24 mouse cellular contexts compared by ENCODE assay signal in genomic region chr12:74894870-74895423, GRCm38 (mm10).
DNase-seq lines count a peak whose midpoint lies in the region; ATAC-seq lines count a peak whose summit lies in the region.
"Had no signal": no experiment of that assay in that cellular context is flagged by ENCODE, and none has a peak within 500 bp of the region (broad histone marks: within the 10 kb centered on the region; RNA-seq: fewer than 3 reads in every experiment).

No protein-coding gene starts in this region.

- no peak overlapping the region for H3K4me3 ChIP-seq in heart, embryonic 16.5 days (ENCODE audit: low read length)
- H3K4me3 ChIP-seq in megakaryocyte, embryonic 14.5 days (replicated peaks), result peak overlapping the region; percentile 66
- H3K4me3 ChIP-seq: embryonic facial prominence, embryonic 15.5 days; hindbrain, embryonic 15.5 days; kidney, embryonic 15.5 days; limb, embryonic 15.5 days; liver, embryonic 15.5 days; neural tube, embryonic 12.5 days had no signal

- H3K9me3 ChIP-seq in heart, embryonic 16.5 days (replicated peaks; ENCODE audit: control insufficient read depth, low read length), result no peaks in the 10 kb centered on the region
- peaks cover 5% of the 10 kb centered on the region; the same call in 1 of the 2 replicates for H3K9me3 ChIP-seq in megakaryocyte, embryonic 14.5 days
- H3K9me3 ChIP-seq: embryonic facial prominence, embryonic 15.5 days; hindbrain, embryonic 15.5 days; kidney, embryonic 15.5 days; limb, embryonic 15.5 days; liver, embryonic 15.5 days; neural tube, embryonic 12.5 days had no signal

- no peak for ATAC-seq in heart, embryonic 16.5 days (replicated peaks; ENCODE audit: extremely low read depth, insufficient read depth, low FRiP score)
- ATAC-seq: forebrain, embryonic 16.5 days; intestine, postnatal 0 days; Patski had no signal

- no peak overlapping the region for H3K27ac ChIP-seq in heart, embryonic 16.5 days (ENCODE audit: low read length)
- H3K27ac ChIP-seq: embryonic facial prominence, embryonic 15.5 days; hindbrain, embryonic 15.5 days; kidney, embryonic 15.5 days; limb, embryonic 15.5 days; liver, embryonic 15.5 days; neural tube, embryonic 12.5 days; stomach, postnatal 0 days had no signal

- H3K27me3 ChIP-seq in heart, embryonic 16.5 days (ENCODE audit: control insufficient read depth, insufficient read depth, low read length), result no peaks in the 10 kb centered on the region
- no peaks in the 10 kb centered on the region for H3K27me3 ChIP-seq in megakaryocyte, embryonic 14.5 days (replicated peaks)
- H3K27me3 ChIP-seq: embryonic facial prominence, embryonic 15.5 days; hindbrain, embryonic 15.5 days; kidney, embryonic 15.5 days; limb, embryonic 15.5 days; liver, embryonic 15.5 days; neural tube, embryonic 12.5 days had no signal

- H3K4me2 ChIP-seq in heart, embryonic 16.5 days (ENCODE audit: low read depth, low read length), result peak overlapping the region; percentile 11; the same call in 1 of the 2 replicates
- H3K4me2 ChIP-seq: embryonic facial prominence, embryonic 15.5 days; heart, embryonic 11.5 days; hindbrain, embryonic 15.5 days; kidney, embryonic 15.5 days; limb, embryonic 15.5 days; liver, embryonic 15.5 days; neural tube, embryonic 12.5 days had no signal

- no peaks in the 10 kb centered on the region for H3K4me1 ChIP-seq in heart, embryonic 16.5 days (ENCODE audit: control insufficient read depth, insufficient read depth, low read length)
- H3K4me1 ChIP-seq in megakaryocyte, embryonic 14.5 days, result no peaks in the 10 kb centered on the region
- H3K4me1 ChIP-seq: embryonic facial prominence, embryonic 15.5 days; hindbrain, embryonic 15.5 days; kidney, embryonic 15.5 days; limb, embryonic 15.5 days; liver, embryonic 15.5 days; neural tube, embryonic 12.5 days had no signal

- no peaks in the 10 kb centered on the region for H3K36me3 ChIP-seq in heart, embryonic 16.5 days (ENCODE audit: control insufficient read depth, insufficient read depth)
- no peaks in the 10 kb centered on the region for H3K36me3 ChIP-seq in megakaryocyte, embryonic 14.5 days (replicated peaks; ENCODE audit: low read length)
- H3K36me3 ChIP-seq: embryonic facial prominence, embryonic 15.5 days; hindbrain, embryonic 15.5 days; kidney, embryonic 15.5 days; limb, embryonic 15.5 days; liver, embryonic 15.5 days; neural tube, embryonic 12.5 days had no signal

- H3K9ac ChIP-seq in heart, embryonic 16.5 days (ENCODE audit: low read length), result no peak overlapping the region
- H3K9ac ChIP-seq: embryonic facial prominence, embryonic 15.5 days; hindbrain, embryonic 15.5 days; kidney, embryonic 15.5 days; limb, embryonic 15.5 days; liver, embryonic 15.5 days; neural tube, embryonic 12.5 days had no signal

- WGBS in heart, embryonic 16.5 days, result 63% methylated on average over 11 of the region's 11 CpGs

- DNase-seq in heart, adult 11 months, result no peak
- DNase-seq in 416B (ENCODE audit: low read depth), result peak; percentile 83
- peak; percentile 1 for DNase-seq in c-Kit-positive CD71-negative TER-119-negative erythroid progenitor cells, embryonic 14.5 days (ENCODE audit: low read depth)
- DNase-seq in layer of hippocampus, postnatal 10 days (ENCODE audit: low spot score in 2 of 2), result no peak
- no peak for DNase-seq in layer of hippocampus, postnatal 14 days (ENCODE audit: low spot score in 2 of 2)
- DNase-seq: adrenal gland, postnatal 10 days; cerebellum, adult 11 months; cerebellum, postnatal 10 days; heart, postnatal 36 days; kidney, postnatal 4 days; thymus, postnatal 14 days had no signal

Comparison
In these comparisons a context has a peak if more than half of its experiments do, and no peak if none do; other contexts are left out.
1. DNase-seq: peak in 416B (single experiment) and c-Kit-positive CD71-negative TER-119-negative erythroid progenitor cells, embryonic 14.5 days (single experiment); none in heart, adult 11 months (single experiment), layer of hippocampus, postnatal 10 days (0 of 2) and layer of hippocampus, postnatal 14 days (0 of 2).